Mouse (Mus musculus) liver, embryonic 16.5 days (tissue): ENCODE data around the gene Abcc2. TPM values are rescaled to one million over a fixed set of nuclear protein-coding genes. Genes with fewer than 3 reads are reported as not detected.
A peak's percentile ranks its signal among the peaks of the same experiment; 100 is the strongest.

ENCODE experiments used
- ATAC-seq: fragments of 200-750 bp; cut with Nextera tagmentation; 2 replicates; pipeline ENCODE4 v1.8.0; 2017; ENCODE audit warnings: low read depth, mild to moderate bottlenecking, moderate number of reproducible peaks, moderate library complexity
- H3K27ac ChIP-seq: fragments of 300-500 bp; sonication (generic); 2 replicates; pipeline ENCODE4 v1.5.1; 2014; ENCODE audit warnings: mild to moderate bottlenecking, low read length
- H3K27me3 ChIP-seq: fragments of 300-500 bp; sonication (generic); 2 replicates; pipeline ENCODE4 v1.6.1; 2014; ENCODE audit warnings: low read depth, low read length, mixed read lengths; ENCODE audit not compliant: control insufficient read depth, insufficient read depth
- H3K36me3 ChIP-seq: fragments of 300-500 bp; sonication (generic); 2 replicates; pipeline ENCODE4 v1.6.1; 2014; ENCODE audit warnings: mild to moderate bottlenecking; ENCODE audit not compliant: control insufficient read depth, insufficient read depth
- H3K4me1 ChIP-seq: fragments of 300-500 bp; sonication (generic); 2 replicates; pipeline ENCODE4 v1.6.1; 2014; ENCODE audit warnings: low read depth, low read length, mixed read lengths; ENCODE audit not compliant: control insufficient read depth
- H3K4me2 ChIP-seq: fragments of 300-500 bp; sonication (generic); 2 replicates; pipeline ENCODE4 v1.6.1; 2014; ENCODE audit warnings: low read depth, low read length, mixed read lengths
- H3K4me3 ChIP-seq: fragments of 300-500 bp; sonication (generic); 2 replicates; pipeline ENCODE4 v1.5.1; 2014; ENCODE audit warnings: low read depth, mild to moderate bottlenecking, low read length
- H3K9ac ChIP-seq: fragments of 300-500 bp; sonication (generic); 2 replicates; pipeline ENCODE4 v1.6.1; 2014; ENCODE audit warnings: low read depth, low read length
- H3K9me3 ChIP-seq: fragments of 300-500 bp; sonication (generic); replicated peaks from 2 replicates; pipeline ENCODE4 v1.6.1; 2016; ENCODE audit warnings: low read length; ENCODE audit not compliant: control insufficient read depth
- WGBS: fragments of 180-500 bp; shearing (Covaris S2); extraction: QIAGEN DNeasy Blood & Tissue Kit; methylation state at CpG from one replicate; pipeline ENCODE4 v1.1.7; 2014; ENCODE audit not compliant: insufficient replicate concordance; 5-methylcytosine and 5-hydroxymethylcytosine counted together
- polyA plus RNA-seq: library from polyadenylated mRNA; unstranded; fragments of >200 nt; fragmentation: Nextera tagmentation; extraction: Ambion mirVana; gene quantifications from 2 replicates; pipeline ENCODE4 v1.2.1, GENCODE M21; 2015

The Abcc2 gene
- polyA plus RNA-seq, 1 experiment from 2014 or later = 13.6 TPM

DNA sequence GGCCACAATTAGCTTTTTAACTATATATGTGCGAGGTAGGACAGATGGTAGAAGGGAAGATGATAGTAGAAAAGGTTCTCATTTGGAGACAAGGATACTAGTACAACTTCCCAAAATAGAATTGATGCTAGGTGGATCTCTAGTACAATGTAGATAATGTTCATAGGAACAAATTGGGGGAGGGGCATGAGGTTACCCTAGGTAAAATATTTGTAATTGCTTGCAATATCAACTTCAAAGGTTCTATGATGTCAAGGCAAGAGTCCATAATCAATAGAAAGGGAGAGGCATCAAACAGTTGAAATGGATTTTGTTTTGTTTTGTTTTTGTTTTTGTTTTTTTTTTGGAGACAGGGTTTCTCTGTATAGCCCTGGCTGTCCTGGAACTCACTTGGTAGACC is 12.0 kb downstream of the Abcc2 start:
- Histone ChIP-seq H3K36me3 (no peaks in the 10 kb centered on the region), H3K9me3 (no peaks in the 10 kb centered on the region), H3K9ac (no peak overlapping the region), H3K27ac (no peak overlapping the region), H3K4me1 (no peaks in the 10 kb centered on the region; the same call in 1 of the 2 replicates), H3K4me3 (no peak overlapping the region), H3K27me3 (no peaks in the 10 kb centered on the region), H3K4me2 (no peak overlapping the region)
- WGBS = 51% methylated on average over 1 of the region's 1 CpGs
- no peak for ATAC-seq

DNA sequence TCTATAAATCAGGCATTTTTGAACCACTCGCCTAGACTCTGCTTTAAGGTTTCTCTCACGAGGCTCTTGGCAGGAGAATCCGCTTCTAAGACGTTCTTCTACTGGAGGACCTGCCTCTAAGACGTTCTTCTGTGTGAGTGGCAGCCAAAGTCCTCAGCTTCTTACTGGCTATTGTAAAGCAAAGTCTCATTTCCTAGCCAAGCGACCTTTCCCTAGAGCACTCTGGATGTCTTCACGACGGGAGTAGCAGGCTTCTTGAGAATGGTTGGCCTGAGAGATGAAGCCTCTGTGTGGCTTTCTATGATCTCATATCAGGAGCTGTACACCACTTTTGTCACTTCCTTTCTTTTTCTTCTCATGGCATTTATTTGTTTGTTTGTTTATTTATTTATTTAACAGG is 13.5 kb downstream of the Abcc2 start:
- no peak overlapping the region for H3K9ac ChIP-seq
- H3K4me2 ChIP-seq = no peak overlapping the region
- no peaks in the 10 kb centered on the region for H3K36me3 ChIP-seq
- H3K9me3 ChIP-seq = no peaks in the 10 kb centered on the region
- 68% methylated on average over 8 of the region's 8 CpGs for WGBS
- no peak overlapping the region for H3K27ac ChIP-seq
- no peaks in the 10 kb centered on the region; the same call in 1 of the 2 replicates for H3K4me1 ChIP-seq
- no peak overlapping the region for H3K4me3 ChIP-seq
- ATAC-seq = no peak
- H3K27me3 ChIP-seq = no peaks in the 10 kb centered on the region

DNA sequence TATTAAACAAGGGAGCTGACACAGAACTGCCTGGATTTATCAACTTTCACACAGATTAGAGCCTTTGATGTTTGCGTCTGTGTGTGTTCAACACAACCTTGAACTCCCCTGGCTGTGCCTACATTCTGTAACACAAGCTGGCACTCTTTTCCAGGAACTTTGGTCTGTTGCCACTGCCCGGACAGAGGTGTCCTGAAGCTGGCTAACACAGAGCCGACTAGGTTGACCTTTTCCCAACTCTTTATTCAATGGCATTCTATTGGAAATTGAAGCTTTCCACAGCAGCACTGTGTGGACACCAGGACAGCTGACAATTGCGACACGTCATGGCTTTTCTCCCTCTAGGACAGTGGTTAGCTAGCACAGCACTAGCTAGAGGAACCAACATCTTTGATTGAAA is 15.2 kb downstream of the Abcc2 start:
- Histone ChIP-seq H3K4me2 (no peak overlapping the region), H3K4me1 (no peaks in the 10 kb centered on the region), H3K27me3 (no peaks in the 10 kb centered on the region), H3K9me3 (no peaks in the 10 kb centered on the region), H3K27ac (no peak overlapping the region), H3K36me3 (no peaks in the 10 kb centered on the region), H3K4me3 (no peak overlapping the region), H3K9ac (no peak overlapping the region)
- WGBS = 42% methylated on average over 5 of the region's 5 CpGs
- ATAC-seq = peak; percentile 91

DNA sequence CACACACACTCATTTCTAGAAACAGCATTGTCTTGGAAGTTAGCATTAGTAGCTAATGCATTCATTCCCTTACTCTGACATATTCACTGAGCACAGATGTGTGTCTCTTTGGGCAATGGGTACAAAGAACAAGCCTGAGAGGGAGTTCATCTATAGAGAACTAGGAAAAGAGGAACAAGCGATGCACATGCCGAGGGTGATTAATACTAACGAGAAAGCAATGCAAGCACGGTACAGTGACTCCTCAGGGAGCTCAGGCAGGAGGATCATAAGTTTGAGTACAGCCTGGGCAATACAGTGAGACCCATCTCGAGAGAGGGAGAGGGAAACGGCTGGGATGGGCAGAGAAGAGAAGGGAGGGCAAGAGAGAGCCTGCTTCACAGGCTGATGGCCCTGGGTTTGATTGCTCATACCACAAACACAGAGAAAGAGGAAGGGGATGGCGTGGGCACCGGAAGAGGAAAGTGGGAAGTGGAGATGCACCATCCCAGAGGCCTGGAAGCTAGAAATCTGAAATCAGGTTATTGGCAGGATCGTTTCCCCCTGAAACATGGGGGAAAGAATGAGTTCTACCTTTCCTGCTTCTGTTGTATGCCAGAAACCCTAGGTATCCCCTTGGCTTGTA is 19.5 kb downstream of the Abcc2 start:
- no peak for ATAC-seq
- no peak overlapping the region for H3K9ac ChIP-seq
- no peaks in the 10 kb centered on the region for H3K9me3 ChIP-seq
- H3K27ac ChIP-seq = no peak overlapping the region
- no peak overlapping the region for H3K4me3 ChIP-seq
- no peaks in the 10 kb centered on the region for H3K27me3 ChIP-seq
- no peaks in the 10 kb centered on the region for H3K36me3 ChIP-seq
- 20% methylated on average over 9 of the region's 9 CpGs for WGBS
- H3K4me2 ChIP-seq = no peak overlapping the region
- no peaks in the 10 kb centered on the region for H3K4me1 ChIP-seq

DNA sequence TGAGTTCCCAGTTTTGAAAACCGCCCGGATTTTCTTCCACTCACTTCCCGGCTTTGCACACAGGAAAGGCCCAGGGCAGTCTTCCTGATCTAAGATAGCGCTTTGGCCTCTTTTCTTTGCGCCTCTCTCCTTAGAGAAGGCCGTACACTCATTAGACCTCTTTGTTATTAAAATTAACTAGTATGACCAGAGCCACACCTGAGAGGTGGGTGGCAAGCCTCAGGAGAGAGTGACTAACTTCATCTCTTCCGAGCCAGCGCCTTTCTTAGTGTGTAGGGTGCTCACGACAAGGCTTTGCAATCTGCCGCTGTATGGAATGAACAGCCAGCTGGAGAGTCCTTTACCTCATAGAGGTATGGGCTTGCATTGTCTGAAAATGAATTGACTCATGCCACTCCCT is 21.9 kb downstream of the Abcc2 start:
- Histone ChIP-seq H3K4me3 (no peak overlapping the region), H3K27me3 (no peaks in the 10 kb centered on the region), H3K4me2 (no peak overlapping the region), H3K4me1 (no peaks in the 10 kb centered on the region), H3K9ac (no peak overlapping the region), H3K27ac (no peak overlapping the region), H3K9me3 (no peaks in the 10 kb centered on the region), H3K36me3 (no peaks in the 10 kb centered on the region)
- WGBS = 72% methylated on average over 10 of the region's 10 CpGs
- ATAC-seq = no peak

DNA sequence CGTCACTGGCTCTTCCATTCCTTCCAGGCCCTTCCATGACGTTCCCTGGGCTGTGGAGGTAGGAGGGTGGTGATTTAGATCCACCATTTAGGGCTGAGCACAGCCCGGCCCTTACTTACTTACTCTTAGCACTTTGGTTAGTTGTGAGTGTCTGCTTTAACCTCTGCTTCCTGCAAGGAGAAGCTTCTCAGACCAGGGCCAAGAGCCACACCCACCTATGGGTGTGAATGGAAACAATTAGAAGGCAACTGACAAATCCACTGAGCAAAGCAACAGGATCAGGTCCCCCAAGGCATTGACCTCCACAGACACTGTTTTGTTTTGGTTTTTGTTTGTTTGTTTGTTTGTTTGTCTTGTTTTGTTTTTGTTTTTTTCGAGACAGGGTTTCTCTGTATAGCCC is 27.3 kb downstream of the Abcc2 start:
- Histone ChIP-seq H3K9ac (no peak overlapping the region), H3K36me3 (no peaks in the 10 kb centered on the region), H3K9me3 (no peaks in the 10 kb centered on the region), H3K4me2 (no peak overlapping the region), H3K4me1 (no peaks in the 10 kb centered on the region), H3K27ac (no peak overlapping the region), H3K27me3 (no peaks in the 10 kb centered on the region), H3K4me3 (no peak overlapping the region)
- ATAC-seq = no peak
- WGBS = 33% methylated on average over 4 of the region's 4 CpGs

DNA sequence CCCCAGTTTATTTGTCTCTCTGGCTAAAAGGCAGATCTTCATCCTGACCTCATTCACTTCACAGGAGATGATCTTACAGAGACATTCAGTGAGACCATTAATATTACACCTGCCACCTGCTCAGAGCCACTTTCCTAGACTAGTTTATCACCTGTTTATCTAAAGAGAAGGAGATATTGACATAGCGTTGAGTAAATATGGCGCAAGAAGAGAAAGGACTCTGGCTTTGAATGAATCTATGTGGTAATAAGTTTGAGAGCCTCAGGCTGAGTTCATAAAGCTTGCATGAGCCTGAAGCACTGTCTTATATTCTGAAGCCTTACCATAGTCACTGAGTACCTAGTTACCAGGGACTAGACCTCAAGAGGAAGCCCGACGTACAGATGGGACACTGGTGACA is 29.4 kb downstream of the Abcc2 start:
- Histone ChIP-seq H3K4me1 (no peaks in the 10 kb centered on the region), H3K36me3 (no peaks in the 10 kb centered on the region), H3K9ac (no peak overlapping the region), H3K4me3 (no peak overlapping the region), H3K27ac (no peak overlapping the region), H3K27me3 (no peaks in the 10 kb centered on the region), H3K4me2 (no peak overlapping the region), H3K9me3 (no peaks in the 10 kb centered on the region)
- whole genome bisulfite sequencing = 70% methylated on average over 4 of the region's 4 CpGs
- peak; percentile 62 for ATAC-seq

DNA sequence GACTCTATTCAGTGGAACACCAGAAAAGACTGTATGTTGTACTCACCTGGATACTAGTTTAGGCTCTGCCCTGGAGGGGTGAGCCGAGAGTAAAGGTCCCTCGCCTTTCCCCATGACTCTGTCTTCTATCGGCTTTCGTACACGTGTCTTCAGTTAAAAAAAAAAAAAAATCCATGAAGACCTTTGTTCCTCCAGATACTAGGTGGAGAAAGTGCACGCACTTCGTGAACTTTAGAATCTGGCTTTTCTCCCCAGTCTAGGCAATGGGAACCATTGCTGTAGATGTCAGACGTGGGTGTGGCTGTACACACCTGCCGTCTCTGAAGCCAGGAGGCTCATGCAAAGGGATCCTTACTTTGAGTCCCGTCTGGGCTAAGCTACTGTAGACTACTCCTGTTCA is 31.3 kb downstream of the Abcc2 start:
- no peak overlapping the region for H3K4me3 ChIP-seq
- peak; percentile 41; the same call in 1 of the 2 replicates for ATAC-seq
- H3K9ac ChIP-seq = no peak overlapping the region
- 63% methylated on average over 10 of the region's 10 CpGs for WGBS
- H3K36me3 ChIP-seq = no peaks in the 10 kb centered on the region
- no peaks in the 10 kb centered on the region for H3K4me1 ChIP-seq
- H3K27ac ChIP-seq = no peak overlapping the region
- no peaks in the 10 kb centered on the region for H3K9me3 ChIP-seq
- no peaks in the 10 kb centered on the region for H3K27me3 ChIP-seq
- no peak overlapping the region for H3K4me2 ChIP-seq

DNA sequence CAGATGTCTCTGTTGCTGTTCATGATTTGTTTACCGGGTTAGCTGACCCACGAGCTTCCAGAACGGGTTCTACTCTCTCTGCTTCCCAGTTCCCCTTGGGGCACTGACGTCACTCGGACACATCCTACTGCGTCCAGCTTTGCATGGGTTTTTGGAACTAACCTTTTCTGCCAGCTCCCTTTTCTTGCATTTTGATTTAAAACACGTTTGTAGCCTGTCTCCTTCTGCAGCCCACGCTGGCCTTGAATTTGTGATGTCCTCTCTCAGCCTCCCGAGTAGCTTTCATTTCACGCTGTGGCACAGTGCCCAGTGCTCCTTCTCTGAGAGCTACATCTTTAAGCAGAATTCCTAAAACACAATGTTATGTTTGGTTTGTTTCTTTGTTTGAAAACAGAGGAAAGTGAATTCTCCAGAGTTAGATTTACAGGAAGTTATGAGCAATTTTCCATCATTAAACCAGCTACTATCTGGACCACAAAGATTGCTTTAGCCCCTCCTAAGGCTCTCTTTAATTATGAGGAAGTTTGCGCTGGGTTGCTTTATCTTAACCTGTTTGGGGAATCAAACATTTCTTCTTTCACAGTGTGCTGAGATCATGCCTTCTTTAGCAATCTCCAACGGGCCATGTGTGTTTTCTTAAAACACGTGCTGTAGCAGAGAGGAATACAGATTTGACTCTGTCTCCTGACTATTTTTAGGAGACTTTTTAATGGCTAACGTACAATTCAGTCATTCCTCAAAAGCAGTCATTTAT is 33.8 kb downstream of the Abcc2 start:
- no peak overlapping the region for H3K4me2 ChIP-seq
- H3K9me3 ChIP-seq = no peaks in the 10 kb centered on the region
- no peaks in the 10 kb centered on the region for H3K27me3 ChIP-seq
- H3K27ac ChIP-seq = no peak overlapping the region
- no peaks in the 10 kb centered on the region for H3K36me3 ChIP-seq
- WGBS = 45% methylated on average over 14 of the region's 14 CpGs
- no peak overlapping the region for H3K9ac ChIP-seq
- no peak overlapping the region for H3K4me3 ChIP-seq
- ATAC-seq = no peak
- H3K4me1 ChIP-seq = no peaks in the 10 kb centered on the region
